Mouse (Mus musculus): ENCODE measurements around the gene Pilra. TPM values are rescaled to one million over a fixed set of nuclear protein-coding genes. Genes with fewer than 3 reads are reported as not detected.
"Not testable (repeated sequence)": the region's sequence is repeated elsewhere in the genome, so short reads cannot be mapped to it uniquely, and the experiment has no call there.

Pilra gene
- total and polyA plus RNA-seq, 3 experiments, result 0.97 to 3.1 (median 2.6) TPM

DNA sequence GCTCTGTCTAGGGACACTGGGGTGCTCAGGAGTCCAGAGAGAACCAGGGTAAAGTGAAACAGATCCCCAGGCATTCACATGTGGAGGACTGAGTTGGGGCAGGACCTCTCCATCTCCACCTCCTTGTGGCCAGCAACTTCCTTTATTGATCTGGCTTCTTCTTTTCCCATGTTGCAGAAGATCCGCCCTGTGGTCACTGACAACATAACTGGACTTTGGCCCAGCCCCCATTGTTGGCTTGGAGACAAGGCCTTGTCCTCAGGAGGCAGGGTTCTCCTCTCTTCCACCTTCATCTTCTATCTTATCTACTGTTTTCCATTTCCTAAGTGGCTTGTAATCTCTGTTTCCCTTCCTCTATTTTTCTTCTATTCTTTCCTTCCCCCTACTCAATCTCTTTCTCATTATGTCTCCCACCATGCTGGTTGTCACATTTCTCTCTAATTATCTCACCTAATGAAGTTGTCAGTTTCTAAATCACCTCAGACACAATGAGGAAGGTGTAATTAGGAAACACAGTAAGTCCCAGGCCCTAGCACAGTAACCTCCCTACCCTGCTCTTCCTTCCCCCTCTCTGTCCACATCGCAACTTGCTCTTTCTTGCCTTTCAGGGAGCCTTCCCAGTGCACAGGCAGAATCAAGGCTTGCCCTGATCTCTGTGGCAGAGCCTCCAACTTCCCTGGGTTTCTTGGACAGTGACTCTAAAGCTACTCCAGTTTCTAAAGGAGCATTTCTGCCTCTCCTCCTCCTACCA lies 22.1 kb upstream of the Pilra start, which contains the start of gene Pilrb1:
Pilrb1 (minus strand) TSS at position 147 of the 751 bp plus-strand sequence.
- H3K79me2 ChIP-seq (replicated peaks; ENCODE audit: control insufficient read depth, insufficient read depth, low read length); H3K4me3 ChIP-seq; H3K4me1 ChIP-seq (ENCODE audit: control insufficient read depth, insufficient read depth, low read length); H3K36me3 ChIP-seq (ENCODE audit: control insufficient read depth, insufficient read depth, low read length); H3K27me3 ChIP-seq (ENCODE audit: control insufficient read depth, insufficient read depth, low read length); H3K9ac ChIP-seq (ENCODE audit: low read depth, low read length); H3K27ac ChIP-seq: not testable (repeated sequence)
- intact Hi-C loops (cut with DNase I), result loop anchor here (2.0 kb wide), 1 partner anchor 17 kb away; no protein-coding TSS in a partner anchor
- 65% methylated on average over 2 of the region's 2 CpGs for WGBS
- DNase-seq, result peak in 1 of 2 experiments; percentile 48

DNA sequence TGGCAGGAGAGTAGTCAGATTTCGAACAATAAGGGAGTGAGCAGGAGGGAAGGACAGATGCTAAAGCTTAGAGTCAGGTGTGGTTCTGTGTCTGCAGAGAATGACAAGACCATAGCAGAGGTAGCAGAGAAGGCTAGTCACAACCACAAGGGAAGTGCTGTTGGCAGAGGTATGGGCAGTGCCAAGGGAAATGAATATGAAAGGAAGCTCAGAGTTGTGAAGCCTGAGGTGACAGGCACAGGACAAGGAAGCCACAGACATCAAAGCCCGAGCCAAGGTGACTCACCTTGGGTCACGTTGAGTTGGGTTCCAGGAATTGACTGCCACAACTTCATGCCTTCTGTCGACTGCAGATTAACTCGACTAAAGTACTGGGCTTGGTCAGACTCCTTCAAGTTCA lies 20.8 kb upstream of the Pilra start:
- intact Hi-C loops (cut with DNase I); H3K9ac ChIP-seq (ENCODE audit: low read depth, low read length); H3K27me3 ChIP-seq (ENCODE audit: control insufficient read depth, insufficient read depth, low read length); DNase-seq; H3K27ac ChIP-seq; H3K4me3 ChIP-seq; H3K79me2 ChIP-seq (replicated peaks; ENCODE audit: control insufficient read depth, insufficient read depth, low read length); H3K36me3 ChIP-seq (ENCODE audit: control insufficient read depth, insufficient read depth, low read length); H3K4me1 ChIP-seq (ENCODE audit: control insufficient read depth, insufficient read depth, low read length): not testable (repeated sequence)
- WGBS, result 56% methylated on average over 4 of the region's 5 CpGs

DNA sequence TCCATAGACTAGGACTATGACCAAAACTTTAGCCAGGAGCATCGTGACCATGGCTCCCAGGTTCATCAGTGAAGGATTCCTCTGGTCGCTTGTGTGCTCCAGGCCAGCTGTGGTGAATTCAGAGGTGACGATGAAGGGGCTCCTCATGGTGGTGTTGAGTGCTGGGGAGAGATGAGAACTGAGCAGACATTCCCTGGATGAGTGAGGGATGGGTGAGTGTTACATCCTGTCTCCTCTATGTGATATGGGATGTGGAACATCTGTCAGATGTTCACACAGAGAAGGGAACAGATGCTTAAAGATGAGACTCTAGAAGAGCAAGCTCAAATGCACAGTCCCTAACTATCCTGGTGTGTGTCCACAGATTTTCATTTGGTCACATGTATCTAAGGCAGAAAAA lies 18.8 kb upstream of the Pilra start:
- intact Hi-C loops (cut with DNase I); H3K4me1 ChIP-seq (ENCODE audit: control insufficient read depth, insufficient read depth, low read length); H3K9ac ChIP-seq (ENCODE audit: low read depth, low read length); H3K4me3 ChIP-seq; H3K27ac ChIP-seq; H3K36me3 ChIP-seq (ENCODE audit: control insufficient read depth, insufficient read depth, low read length); H3K79me2 ChIP-seq (replicated peaks; ENCODE audit: control insufficient read depth, insufficient read depth, low read length); DNase-seq; H3K27me3 ChIP-seq (ENCODE audit: control insufficient read depth, insufficient read depth, low read length): not testable (repeated sequence)
- 71% methylated on average over 3 of the region's 3 CpGs for WGBS

DNA sequence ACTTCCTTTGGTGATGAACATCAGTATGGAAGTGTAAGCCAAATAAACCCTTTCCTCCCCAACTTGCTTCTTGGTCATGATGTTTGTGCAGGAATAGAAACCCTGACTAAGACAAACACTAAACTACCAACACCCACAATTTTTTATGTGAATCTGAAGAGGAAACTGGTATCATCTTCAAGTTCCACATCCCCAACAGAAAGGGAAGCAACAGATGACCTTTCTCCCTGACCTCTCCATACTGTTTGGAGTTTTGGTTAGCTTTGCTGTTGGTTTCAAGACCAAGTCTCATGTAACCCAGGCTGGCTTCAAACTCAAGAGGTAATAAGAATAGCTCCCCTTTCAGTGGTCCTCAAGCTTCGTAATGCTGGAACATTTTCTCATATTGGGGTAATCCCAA lies 14.2 kb upstream of the Pilra start:
- H3K36me3 ChIP-seq (ENCODE audit: control insufficient read depth, insufficient read depth, low read length); H3K79me2 ChIP-seq (replicated peaks; ENCODE audit: control insufficient read depth, insufficient read depth, low read length); H3K9ac ChIP-seq (ENCODE audit: low read depth, low read length); H3K4me1 ChIP-seq (ENCODE audit: control insufficient read depth, insufficient read depth, low read length); H3K27me3 ChIP-seq (ENCODE audit: control insufficient read depth, insufficient read depth, low read length); DNase-seq; H3K4me3 ChIP-seq; intact Hi-C loops (cut with DNase I); H3K27ac ChIP-seq: not testable (repeated sequence)
- whole genome bisulfite sequencing, result 91% methylated on average over 1 of the region's 1 CpGs

DNA sequence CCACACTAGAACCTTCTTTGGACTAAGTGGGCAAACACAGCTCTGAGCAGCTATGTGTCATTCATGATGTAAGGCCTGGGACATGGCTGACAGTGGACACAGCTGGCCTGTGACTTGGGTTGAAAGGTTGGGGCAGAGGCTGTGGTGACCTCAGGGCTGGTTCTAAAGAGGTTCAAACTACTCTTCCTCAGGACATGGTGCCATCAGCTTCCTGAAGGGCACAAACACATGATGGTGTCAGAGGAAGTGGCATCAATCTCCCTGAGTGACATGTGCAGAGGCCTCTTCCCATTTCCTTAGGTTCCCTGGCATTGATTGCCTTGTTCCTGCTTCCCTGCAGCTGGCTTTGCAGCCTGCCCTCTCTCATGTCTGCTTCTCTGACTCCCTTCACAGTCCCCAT lies 1.0 kb upstream of the Pilra start:
- DNase-seq; intact Hi-C loops (cut with DNase I); H3K27me3 ChIP-seq (ENCODE audit: control insufficient read depth, insufficient read depth, low read length); H3K27ac ChIP-seq; H3K4me1 ChIP-seq (ENCODE audit: control insufficient read depth, insufficient read depth, low read length); H3K4me3 ChIP-seq; H3K79me2 ChIP-seq (replicated peaks; ENCODE audit: control insufficient read depth, insufficient read depth, low read length); H3K36me3 ChIP-seq (ENCODE audit: control insufficient read depth, insufficient read depth, low read length); H3K9ac ChIP-seq (ENCODE audit: low read depth, low read length): not testable (repeated sequence)

DNA sequence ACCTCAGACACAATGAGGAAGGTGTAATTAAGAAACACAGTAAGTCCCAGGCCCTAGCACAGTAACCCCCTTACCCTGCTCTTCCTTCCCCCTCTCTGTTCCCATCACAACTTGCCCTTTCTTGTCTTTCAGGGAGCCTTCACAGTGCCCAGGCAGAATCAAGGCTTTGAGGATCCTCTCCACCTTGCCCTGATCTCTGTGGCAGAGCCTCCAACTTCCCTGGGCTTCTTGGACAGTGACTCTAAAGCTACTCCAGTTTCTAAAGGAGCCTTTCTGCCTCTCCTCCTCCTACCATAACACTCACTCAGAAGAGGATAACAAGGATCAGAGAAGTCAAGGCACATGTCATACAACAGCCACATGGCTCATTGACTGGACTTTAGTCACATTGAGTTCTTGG lies 530 bp upstream of the Pilra start:
- H3K9ac ChIP-seq (ENCODE audit: low read depth, low read length), result no peak overlapping the region
- H3K4me1 ChIP-seq (ENCODE audit: control insufficient read depth, insufficient read depth, low read length), result 0 out of 2 replicates have a peak, but pooled peaks cover 1% of the 10 kb centered on the region
- intact Hi-C loops (cut with DNase I), result no loop called here
- no peak for DNase-seq
- H3K79me2 ChIP-seq (replicated peaks; ENCODE audit: control insufficient read depth, insufficient read depth, low read length), result no peaks in the 10 kb centered on the region
- no peaks in the 10 kb centered on the region for H3K36me3 ChIP-seq (ENCODE audit: control insufficient read depth, insufficient read depth, low read length)
- no peak overlapping the region for H3K4me3 ChIP-seq
- TF ChIP-seq CTCF (IDR thresholded peaks at IDR 0.05), result no peak
- no peak for TF ChIP-seq POLR2A (IDR thresholded peaks at IDR 0.05; ENCODE audit: insufficient read depth, low read depth, low read length)
- no peak for TF ChIP-seq EP300 (IDR thresholded peaks at IDR 0.05; ENCODE audit: insufficient read depth, low read depth, low read length)
- H3K27ac ChIP-seq, result no peak overlapping the region
- H3K27me3 ChIP-seq (ENCODE audit: control insufficient read depth, insufficient read depth, low read length), result no peaks in the 10 kb centered on the region

DNA sequence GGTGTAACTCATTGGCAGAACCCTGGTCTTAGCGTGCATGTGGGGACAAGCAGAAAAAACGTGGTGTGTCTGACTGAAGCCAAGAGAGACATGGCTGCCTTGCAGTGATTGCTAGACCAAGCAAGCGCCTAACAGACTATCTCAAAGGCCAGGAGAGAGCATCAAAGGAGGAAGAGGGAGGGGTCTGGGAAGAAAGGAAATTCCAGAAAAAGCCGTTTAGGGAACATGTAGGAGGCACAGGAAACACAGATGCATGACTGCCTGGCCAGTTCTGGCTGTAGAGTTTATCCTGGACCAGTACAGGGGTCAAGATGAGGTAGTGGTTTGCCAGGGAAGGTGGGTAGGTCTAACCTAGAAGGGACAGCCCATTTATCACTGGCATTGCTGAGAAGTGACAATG lies 2.6 kb downstream of the Pilra start:
- H3K36me3 ChIP-seq (ENCODE audit: control insufficient read depth, insufficient read depth, low read length), result no peaks in the 10 kb centered on the region
- DNase-seq, result no peak
- WGBS, result 15% methylated on average over 4 of the region's 4 CpGs
- no peak overlapping the region for H3K9ac ChIP-seq (ENCODE audit: low read depth, low read length)
- no peak overlapping the region for H3K27ac ChIP-seq
- H3K79me2 ChIP-seq (replicated peaks; ENCODE audit: control insufficient read depth, insufficient read depth, low read length), result no peaks in the 10 kb centered on the region
- no peaks in the 10 kb centered on the region for H3K27me3 ChIP-seq (ENCODE audit: control insufficient read depth, insufficient read depth, low read length)
- no peak for TF ChIP-seq POLR2A (IDR thresholded peaks at IDR 0.05; ENCODE audit: insufficient read depth, low read depth, low read length)
- peaks cover 1% of the 10 kb centered on the region; the same call in 1 of the 2 replicates for H3K4me1 ChIP-seq (ENCODE audit: control insufficient read depth, insufficient read depth, low read length)
- intact Hi-C loops (cut with DNase I), result no loop called here
- no peak overlapping the region for H3K4me3 ChIP-seq

Data from heart, adult 2 months (tissue).